Mouse (Mus musculus): ENCODE measurements around the gene Gna13.

The Gna13 gene

GRCm38 (mm10) chr11:109422263-109422662 is 59.6 kb downstream of the Gna13 start:
- DNase-seq (ENCODE audit: low spot score in 2 of 2), result no peak

GRCm38 (mm10) chr11:109423294-109423693 is 60.7 kb downstream of the Gna13 start:
- no peak for DNase-seq (ENCODE audit: low spot score in 2 of 2)

GRCm38 (mm10) chr11:109425392-109426271 is 63.0 kb downstream of the Gna13 start, which contains the start of gene Amz2:
Amz2 (plus strand) TSS chr11:109425946.
- peak; percentile 96 to 97 for DNase-seq (ENCODE audit: low spot score in 2 of 2)

- DNase-seq (ENCODE audit: low spot score in 2 of 2), result no peak
These were observed 63.6 kb downstream of the Gna13 start for GRCm38 (mm10) chr11:109426272-109426586.

DNA sequence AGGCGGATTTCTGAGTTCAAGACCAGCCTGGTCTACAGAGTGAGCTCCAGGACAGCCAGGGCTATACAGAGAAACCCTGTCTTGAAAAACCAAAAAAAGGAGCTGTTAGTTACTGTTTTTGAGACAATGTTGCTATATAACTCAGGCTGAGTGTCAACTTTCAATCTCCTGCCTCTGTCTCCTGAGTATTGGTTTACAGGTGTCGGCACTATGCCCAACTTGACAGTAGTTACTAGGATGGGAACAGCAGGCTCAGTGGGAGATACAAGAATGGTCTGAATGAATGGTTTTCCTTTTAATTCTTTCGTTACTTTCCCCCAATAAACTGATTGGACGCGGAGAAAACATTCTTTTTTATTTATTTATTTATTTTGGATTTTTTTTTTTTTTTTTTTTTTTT is 64.7 kb downstream of the Gna13 start:
- DNase-seq (ENCODE audit: low spot score in 2 of 2), result no peak

- DNase-seq (ENCODE audit: low spot score in 2 of 2), result no peak
These were observed 71.7 kb downstream of the Gna13 start for GRCm38 (mm10) chr11:109434233-109434798.

GRCm38 (mm10) chr11:109436889-109437288 is 74.3 kb downstream of the Gna13 start:
- DNase-seq (ENCODE audit: low spot score in 2 of 2), result no peak

GRCm38 (mm10) chr11:109439209-109439608 is 76.6 kb downstream of the Gna13 start:
- no peak for DNase-seq (ENCODE audit: low spot score in 2 of 2)

GRCm38 (mm10) chr11:109439829-109440340 is 77.3 kb downstream of the Gna13 start:
- DNase-seq (ENCODE audit: low spot score in 2 of 2), result peak; percentile 55 to 58

GRCm38 (mm10) chr11:109440641-109441040 is 78.0 kb downstream of the Gna13 start:
- no peak for DNase-seq (ENCODE audit: low spot score in 2 of 2)

- no peak for DNase-seq (ENCODE audit: low spot score in 2 of 2)
These were observed 78.5 kb downstream of the Gna13 start for GRCm38 (mm10) chr11:109441119-109441518.

DNA sequence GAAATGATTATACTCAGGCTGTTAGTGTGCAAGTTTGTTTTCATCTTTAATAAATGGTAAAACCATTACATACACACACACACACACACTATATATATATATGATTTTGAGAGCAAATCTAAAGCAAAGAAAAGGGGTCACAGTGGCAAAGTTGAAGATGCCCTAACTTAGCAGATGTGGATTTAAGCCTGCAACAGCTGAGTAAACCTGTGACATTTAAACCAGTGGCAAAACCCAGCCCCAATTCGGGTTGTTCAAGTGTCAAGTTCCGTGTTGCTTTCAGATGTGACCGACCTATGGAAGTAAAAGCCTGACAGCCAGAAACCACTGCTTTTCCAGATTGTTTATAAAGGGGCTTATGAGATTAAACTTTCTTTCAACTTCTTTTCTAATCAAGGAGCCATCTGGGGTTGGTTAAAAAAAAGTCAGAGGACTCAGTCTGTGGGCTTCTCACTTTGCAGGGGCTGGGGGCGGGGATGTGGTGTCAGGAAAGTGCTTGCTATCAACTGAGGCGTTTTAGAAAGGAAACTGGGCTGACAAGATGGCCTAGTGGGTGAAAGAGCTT is 79.6 kb downstream of the Gna13 start:
- DNase-seq (ENCODE audit: low spot score in 2 of 2), result no peak

- no peak for DNase-seq (ENCODE audit: low spot score in 2 of 2)
These were observed 81.0 kb downstream of the Gna13 start for GRCm38 (mm10) chr11:109443468-109444263.

DNA sequence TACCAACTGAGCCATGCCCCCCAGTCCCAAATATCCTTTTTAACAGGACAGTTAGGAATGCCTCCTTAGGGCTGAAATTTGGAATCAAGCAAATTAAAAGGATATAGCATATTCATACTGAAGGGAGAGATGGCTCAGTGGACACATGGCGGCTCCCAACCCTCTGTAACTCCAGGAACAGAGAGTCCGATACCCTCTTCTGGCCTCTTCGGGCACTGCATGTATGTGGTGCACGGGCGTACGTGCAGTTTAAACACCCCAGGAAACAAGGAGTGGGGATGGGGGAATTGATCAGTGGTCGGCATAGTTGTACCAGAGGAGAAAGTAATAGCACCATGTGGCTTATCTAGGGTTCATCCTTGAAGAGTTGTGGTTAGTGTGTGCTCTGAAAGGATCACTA is 82.0 kb downstream of the Gna13 start:
- no peak for DNase-seq (ENCODE audit: low spot score in 2 of 2)

- peak in 1 of 2 experiments; percentile 27 for DNase-seq (ENCODE audit: low spot score in 2 of 2)
These were observed 82.9 kb downstream of the Gna13 start for GRCm38 (mm10) chr11:109445438-109446035.

Measured in frontal cortex, postnatal 36 days (tissue).